Mouse (Mus musculus) forelimb bud, embryonic 11.5 days (tissue): ENCODE results near the gene Tbpl1.

Experiments
- DNase-seq: peaks from one replicate; pipeline ENCODE4 v3.0.0-alpha.2; 2012; ENCODE audit warnings: low read depth, low spot score

Gene Tbpl1

DNA sequence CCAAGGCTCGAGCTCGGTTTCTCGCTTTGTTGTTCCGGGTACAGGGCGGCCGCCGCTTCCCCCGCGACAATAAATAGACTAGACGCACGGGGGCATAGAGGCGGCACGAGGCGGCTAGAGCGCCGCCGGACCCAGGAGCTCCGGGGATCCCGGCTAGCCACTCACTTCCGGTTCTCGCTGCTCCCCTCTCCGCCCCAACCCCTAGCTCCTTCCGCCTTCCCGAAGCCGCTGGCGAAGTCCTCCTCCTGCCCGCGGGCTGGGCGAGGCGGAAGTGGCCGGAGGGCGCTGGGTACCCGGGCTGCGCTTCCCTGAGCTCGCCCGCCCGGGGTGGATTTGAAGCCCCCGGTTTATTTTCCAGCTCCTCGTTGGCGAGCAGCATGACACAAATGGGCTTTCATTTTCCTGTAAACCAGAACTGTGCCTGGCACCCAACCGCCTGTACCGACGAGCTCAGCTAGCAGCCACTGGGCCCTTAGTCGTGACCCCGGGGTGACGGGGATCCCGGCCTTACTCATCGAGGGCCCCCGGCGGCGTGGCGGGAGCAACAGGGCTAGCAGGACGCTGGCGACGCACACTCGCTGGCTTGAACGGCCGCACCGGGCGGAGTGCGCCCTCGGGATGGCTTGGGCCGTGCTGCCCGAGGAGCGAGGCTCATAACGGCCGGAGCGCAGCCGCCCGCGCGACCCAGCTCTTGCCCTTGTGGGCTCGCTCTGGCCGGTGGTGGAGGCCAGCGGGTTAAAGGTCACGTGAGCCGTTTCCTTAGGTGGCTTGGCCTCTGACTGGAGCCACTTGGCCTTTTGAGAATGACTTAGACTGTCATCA is at the start of gene Tbpl1:
Tbpl1 (minus strand) TSS at position 667 of the 822 bp plus-strand sequence.
- peak; percentile 92 for DNase-seq

DNA sequence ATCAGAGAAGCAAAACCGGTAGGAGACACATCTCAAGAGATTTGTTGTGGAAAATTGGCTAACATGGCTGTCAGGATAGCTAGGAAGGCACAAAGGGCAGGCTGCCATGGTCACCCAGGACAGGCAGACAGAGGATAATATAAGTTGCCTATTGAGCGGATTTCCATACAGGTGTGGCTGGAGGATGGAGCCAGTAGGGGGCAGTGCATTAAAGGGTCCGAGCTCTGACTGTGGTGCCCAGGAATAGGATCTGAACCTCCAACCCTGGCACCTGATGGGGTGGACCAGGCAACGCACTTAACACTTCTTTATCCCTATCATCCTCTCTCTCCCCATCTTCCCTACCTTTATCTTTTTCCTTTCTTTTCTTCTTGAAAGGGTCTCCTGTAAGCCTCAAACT is 49.7 kb upstream of the Tbpl1 start:
- DNase-seq, result no peak

DNA sequence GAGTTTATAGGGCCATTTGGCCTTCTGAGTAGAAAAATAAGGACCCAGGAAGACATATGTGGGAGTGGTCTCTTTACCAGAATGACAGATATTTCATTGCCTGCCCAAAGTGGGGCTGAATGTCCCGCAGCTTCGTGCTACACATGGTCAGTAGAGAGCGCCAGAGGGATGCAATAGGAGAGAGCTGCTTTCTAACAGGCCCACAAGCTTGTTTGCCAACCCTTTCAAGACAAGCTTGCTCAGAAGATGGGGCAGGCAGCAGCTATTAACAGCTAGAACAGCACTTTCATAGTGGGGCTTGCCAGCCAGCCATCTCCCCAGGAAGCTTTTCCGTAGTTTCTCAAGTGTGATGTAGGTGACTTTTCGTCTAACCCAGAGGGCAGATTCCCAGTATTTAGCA is 46.2 kb upstream of the Tbpl1 start:
- peak; percentile 40 for DNase-seq

DNA sequence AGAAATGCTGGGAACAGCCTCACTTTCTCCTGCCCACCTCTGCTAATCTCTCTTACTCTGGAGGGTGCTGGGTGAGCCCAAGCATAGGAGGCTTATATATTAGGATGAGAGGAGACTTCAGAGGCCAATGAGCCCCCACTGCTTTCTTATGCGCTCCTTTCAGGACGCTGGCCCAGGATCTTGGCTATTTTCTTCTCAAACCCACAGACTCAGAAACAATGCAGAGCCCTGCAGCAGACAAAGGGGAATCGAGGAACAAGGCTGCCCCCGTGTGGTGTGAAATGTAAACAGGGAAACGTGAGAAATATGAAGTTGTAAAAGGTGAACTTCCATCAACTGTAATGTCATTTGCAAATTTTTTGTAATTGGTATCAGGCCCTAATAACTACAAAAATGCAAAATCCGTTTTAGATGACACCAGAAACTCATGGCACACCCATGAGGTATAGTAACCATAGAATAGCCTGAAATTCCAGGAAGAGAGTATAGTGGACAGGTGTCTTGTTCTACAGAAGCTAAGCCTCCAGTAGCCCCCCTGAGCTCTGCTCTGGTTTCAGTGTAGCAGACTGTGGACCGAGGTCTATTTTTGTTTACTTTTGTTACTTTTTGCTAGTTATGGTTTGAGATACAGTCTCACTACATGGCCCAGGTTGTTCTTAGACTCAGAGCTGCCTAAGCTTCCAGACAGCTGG is 44.4 kb upstream of the Tbpl1 start:
- peak; percentile 44 for DNase-seq

DNA sequence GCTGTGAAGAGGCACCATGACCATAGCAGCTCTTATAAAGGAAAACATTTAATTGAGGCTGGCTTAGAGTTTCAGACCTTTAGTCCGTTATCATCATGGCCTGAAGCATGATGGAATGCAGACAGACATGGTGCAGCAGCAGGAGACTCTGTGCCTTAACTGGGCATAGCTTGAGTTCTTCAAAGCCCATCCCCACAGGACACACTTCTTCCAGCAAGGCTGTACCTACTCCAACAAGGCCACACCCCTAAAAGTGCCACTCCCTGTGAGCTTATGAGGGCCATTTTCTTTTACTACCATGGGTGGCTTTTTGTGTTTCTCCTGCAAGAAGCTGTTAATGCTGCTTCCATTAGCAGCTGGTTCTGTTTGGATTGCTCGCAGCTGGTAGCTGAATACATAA is 43.7 kb upstream of the Tbpl1 start:
- no peak for DNase-seq

DNA sequence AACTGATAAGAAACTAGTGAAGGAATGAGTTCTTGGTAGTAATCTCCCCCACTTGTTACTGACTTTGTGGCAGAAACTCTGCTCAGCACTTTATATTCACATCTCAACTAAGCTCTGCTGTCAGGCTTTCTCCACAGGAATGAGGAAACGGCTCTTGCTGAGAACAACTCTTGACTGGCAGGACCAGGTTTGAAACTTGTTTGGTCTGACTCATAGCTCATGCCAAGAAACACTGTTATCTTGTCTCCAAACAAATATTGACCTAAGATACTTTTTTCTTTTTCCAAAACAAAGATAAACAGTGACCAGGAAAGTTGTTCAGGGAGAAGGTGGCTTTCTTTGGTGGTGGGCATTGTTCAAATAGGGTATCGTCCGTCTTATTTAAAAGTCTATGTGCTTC is 42.9 kb upstream of the Tbpl1 start:
- no peak for DNase-seq

DNA sequence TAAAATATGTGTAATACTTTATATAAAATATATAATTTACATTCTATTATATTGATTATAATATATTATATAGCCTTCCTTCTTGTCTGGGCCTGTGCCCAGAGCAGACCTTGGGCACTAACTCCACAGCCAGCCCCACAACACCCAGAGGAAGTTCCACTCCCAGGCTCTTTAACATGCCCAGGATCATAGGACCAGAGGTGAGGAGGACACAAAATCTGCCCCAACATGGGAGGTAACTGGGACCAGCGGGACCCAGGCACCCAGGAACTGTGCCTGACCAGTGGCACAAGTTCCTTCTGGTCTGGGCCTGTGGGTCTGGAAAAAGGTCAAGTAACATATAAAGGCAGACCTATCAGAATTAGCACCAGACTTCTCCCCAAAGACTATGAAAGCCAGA is 22.5 kb upstream of the Tbpl1 start:
- no peak for DNase-seq

DNA sequence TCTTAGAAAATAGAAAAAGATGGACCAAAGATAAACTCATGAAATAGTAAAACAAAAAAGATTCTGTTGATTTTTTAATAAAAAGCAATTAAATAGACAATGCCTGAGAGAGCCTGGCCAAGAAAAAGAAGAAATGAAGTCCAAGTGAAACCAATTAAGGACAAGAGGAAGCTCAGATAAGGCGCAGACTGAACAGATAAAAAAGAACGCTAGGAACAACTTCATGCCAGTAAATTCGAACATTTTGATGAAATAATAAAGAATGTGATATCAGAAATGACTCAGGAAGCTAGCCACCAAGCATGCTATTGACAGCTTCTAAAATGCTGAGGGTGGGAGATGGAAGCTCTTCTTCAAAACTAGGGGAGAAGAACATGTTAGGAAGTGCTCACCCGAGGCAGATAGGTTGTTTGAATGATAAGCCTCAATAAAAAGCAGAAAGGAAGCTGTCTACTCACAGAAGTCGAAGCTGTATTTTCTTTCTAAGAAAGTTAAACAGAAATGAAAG is 19.5 kb upstream of the Tbpl1 start:
- DNase-seq, result no peak

DNA sequence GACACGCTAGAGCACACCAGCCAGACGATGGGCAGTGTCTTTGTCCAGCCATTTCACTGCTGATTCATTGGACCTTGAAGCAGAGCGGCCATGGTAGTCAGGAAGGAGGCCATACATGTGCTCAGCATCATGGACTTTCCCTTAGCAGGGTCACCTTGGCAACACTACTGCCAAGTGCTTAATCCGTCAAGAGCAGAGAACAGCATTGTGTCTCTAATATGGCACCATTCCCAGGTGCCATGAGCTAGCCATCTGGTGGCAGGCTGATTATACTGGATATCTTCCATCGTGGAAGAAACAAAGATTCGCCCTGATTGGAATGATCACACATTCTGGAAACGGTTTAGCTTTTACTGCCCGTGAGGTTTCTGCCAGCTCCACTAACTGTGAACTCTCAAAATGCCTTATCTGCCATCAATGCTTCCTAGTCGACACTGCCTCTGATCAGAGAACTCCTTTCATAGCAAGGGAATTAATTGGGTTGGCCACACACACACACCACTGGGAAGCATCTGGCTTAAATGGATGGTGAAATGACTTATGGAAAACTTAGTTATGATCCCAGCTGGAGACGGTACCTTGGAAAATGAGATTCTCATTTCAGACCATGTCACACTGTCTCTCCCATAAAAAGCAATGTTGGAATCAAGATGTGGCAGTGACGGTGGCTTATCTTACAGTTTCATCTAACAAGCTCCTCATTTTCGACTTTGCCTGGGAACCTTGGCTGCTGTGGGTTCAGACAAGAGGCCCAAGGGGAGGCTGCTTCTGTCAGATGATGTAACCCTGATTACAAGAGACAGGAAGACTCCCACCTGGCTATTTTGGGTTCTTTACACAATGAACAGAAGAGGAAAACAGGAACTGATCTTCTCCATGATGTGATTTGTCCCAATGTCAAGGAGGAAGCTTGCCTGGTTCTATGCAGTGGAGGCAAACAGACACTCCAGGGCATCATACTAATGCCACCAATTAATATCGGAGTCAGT is 14.9 kb upstream of the Tbpl1 start:
- no peak for DNase-seq

DNA sequence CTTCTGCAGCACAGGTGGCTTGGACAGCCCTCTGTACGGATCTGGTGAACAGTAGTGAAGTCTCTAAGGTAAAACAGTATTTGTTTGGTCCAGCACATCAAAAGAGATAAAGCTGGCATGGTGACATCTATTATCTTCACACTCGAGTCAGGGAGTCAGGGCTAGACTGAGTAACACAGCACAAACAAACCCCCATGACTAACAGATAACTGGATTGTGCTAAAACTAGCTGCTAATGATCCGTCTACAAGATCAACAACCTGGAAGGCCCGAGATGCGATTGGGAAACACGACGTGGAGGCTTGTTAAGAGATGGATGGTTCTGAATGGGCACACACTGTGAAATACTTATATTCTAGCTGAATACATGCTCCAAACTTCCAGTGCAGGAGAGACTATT is 14.2 kb upstream of the Tbpl1 start:
- DNase-seq, result no peak

DNA sequence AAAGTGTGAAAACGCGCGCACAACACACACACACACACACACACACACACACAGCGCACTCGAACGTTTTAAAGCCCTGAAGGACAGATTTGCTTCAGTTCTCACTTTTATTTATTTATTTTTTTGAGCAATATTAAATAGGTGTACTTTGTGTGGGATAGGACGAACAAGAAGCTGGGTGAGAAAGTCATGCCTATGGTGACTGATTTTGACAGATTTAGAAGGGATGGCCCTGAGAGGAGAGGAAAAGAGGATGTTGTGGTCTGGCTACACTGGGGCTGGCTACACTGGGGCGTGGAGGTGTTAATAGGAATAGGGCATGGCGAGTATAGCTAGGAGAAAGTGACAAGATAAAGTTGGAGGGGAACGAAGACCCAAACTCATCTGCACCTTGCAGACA is 443 bp upstream of the Tbpl1 start:
- DNase-seq, result no peak

DNA sequence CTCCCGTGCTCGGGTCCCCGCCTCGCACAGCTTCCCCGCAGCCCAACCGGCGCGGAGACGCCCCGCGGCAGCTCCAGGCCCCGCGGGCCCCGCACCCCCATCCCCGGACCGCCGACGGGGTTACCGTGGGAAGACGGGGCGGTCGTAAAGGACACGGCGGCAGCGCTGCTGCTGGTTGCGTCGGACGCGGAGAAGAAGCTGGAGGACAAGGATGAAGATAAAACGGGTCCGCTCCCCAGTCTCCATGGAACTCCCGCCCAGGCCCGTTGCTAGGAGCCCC is 806 bp downstream of the Tbpl1 start:
- DNase-seq, result no peak

DNA sequence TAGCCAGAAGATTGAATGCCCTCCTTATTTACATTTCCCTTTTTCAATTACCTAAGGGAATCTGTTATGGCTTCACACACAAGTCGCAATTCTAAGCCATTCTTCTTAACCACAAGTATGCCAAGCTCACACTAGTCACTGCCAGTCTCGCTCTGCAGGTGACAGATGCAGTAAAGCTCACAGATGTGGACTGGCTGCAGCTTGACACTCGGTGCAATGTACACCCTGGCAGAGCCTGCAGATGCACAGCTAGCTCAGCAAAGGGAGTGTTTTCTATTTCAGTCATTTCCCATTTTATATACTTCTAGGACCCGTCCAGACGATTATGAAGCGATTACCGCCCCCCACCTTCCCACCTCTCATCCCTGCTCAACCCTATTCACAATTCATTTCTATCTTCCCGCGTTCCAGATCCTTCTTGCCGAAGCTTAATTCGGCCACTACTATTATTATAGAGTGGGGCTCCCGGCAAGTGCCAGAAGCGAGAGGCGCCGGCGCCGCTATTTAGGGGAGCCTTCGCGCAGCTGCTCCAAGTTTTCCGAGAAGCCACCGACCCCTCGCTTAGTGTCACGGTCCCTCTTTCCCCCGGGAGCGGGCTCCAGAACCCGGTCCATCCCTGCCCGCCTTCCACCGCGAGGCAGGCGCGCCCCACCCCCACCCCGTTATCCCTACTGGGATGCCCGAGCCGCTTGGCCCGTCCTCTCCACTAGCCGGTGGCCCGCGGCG is 1.3 kb downstream of the Tbpl1 start:
- peak; percentile 13 for DNase-seq

DNA sequence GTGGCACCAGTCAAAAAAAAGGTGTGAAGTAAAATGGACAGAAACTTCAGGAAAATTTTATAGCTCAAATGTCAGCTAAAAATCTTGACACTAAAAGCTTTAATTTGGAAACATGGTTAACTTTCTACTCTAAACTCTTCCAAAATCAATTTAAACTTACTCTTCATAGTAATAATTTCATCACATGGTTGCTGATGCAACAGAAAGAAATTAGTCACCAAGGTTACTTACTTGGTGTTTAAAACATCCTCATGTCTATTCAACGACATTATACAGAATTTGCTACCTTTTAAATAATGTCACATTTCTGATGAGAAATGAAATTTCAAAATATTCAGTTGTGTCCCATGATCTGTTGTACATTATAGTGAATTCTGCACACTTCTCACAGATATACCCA is 3.5 kb downstream of the Tbpl1 start:
- no peak for DNase-seq

DNA sequence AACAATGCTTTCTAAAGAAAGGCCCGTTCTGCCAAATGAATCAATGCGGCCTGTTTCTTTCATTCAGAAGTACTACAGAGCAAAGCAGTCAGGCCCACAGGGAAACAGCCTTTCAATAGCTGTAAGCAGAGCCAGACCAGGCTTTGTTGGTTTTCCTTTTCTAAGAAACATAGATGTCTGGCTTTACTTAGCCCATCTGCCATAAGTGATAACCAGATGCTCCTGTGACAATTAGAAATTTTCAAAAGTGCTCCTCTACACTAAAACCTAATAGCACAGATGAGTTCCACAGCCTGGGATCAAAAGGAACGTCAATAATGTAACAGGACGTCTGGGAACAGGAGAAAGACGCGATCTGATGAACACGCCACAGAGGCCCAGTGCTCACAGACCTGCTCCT is 5.4 kb downstream of the Tbpl1 start:
- DNase-seq, result no peak

DNA sequence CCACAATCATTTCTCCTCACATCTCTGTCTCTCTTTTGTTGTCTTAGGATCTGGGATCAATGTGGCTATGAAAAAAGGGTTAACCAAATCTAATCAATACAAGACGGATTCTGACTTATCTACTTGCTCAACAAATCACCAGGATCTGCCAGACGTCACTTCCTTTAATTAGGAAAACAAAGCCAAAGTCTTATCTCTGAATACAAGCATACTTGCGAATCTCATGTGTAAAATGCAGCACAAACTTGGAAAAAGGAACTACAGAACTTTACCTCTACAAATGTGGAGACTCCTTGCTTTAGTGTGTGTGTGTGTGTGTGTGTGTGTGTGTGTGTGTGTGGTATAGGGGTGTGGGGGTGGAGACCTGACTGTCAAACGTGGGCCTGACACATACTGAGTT is 6.6 kb downstream of the Tbpl1 start:
- DNase-seq, result no peak

DNA sequence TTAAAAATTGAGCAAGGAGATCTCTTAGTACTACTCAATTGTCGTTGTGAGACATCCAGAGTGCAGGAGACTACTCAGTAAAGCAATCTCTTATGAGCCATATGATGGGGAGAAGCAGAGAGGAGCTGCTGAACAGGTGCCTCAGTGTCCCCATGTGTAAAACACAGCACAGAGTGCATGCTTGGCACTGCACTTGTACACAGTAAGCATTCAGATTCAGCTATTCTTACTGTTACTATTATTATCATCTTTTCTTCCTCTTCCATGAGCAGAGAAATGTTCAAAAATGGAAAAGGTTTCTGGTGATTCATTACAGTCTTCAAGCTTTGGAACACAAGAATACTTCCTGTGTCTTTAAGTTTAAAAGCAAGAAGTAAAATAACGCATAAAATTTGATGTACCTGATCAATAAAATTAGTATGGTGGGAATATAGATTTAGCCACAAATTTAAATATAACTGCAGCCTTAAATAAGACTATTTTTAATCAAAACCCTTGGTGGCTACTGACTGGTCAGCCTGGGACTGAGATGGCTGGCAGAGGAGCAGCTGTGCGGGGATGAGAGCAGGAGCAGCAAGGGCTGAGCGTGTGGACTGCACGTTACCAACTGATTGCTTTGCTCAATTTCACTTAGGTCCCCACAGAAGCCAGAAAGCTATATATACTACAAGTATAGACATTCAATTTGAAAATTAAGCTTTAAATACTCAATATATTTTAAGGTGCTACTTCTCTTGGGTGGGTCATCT is 10.8 kb downstream of the Tbpl1 start:
- no peak for DNase-seq

DNA sequence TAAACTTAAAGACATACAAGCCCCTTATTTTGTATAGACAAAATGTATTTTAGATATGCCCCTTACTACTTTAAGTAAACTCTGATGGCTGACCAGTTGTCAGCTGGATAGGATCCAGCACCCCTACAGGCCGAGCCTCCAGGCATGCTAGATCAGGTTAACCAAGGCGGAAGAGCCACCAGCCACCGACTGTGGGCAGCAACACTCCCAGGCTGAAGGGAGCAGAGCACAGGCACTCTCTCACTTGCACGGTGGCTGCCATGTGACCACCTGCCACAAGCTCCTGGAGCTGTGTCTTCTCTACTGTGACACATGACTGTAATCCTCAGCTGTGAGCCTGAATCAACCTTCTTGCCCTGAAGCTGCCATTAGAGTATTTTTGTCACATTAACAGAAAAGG is 13.3 kb downstream of the Tbpl1 start:
- no peak for DNase-seq

DNA sequence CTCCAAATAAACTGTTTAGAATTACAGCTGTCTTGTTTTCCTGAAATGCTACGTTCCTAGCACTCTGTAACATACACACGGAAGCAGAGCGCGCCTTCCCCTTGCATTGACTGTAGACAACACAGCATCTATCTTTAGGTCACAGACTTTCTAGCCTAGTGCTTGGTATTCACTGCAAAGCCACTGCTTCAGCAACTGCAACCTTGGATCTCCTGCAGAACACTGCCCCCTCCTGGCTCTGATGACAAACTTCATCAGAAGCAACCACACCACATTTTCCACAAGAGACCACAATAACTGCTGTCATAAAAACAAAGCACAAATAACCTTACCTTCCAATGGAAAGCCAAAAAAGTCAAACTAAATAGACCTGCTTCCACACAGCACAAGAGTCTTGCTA is 17.2 kb downstream of the Tbpl1 start:
- DNase-seq, result peak; percentile 64

DNA sequence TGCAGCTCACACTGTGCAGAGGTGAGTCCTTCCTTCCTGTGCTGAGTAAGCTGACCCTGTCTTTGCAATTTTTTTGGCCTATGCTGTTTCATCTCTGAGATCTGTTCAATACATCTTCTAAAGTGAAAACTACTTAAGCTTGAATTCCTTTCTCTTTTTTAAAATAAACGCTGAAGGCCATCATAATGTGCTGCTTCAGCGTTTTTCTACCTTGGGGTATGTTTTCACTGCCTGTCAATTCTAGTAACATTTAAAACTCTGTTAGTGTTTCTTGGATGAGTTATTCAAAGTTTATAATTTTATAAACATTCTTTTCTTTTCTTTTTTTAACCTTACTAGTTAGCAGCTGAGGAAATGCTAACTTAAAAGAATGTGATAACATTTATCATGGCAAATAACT is 18.8 kb downstream of the Tbpl1 start:
- DNase-seq, result no peak
